Mouse (Mus musculus): Measurements from ENCODE around the gene Smad6. TPM values are rescaled to one million over a fixed set of nuclear protein-coding genes. Genes with fewer than 3 reads are reported as not detected.
A peak's percentile ranks its signal among the peaks of the same experiment; 100 is the strongest.

Smad6 gene
- polyA plus RNA-seq (2012), result 0.62 TPM in 2 replicates

- H3K4me1 ChIP-seq (ENCODE audit: control insufficient read depth), result peaks cover 99% of the 10 kb centered on the region
- peaks cover 54% of the 10 kb centered on the region for H3K27me3 ChIP-seq (ENCODE audit: control insufficient read depth)
- H3K4me3 ChIP-seq (replicated peaks), result peak within 1 kb of the TSS; percentile 72
- no peaks in the 10 kb centered on the region for H3K36me3 ChIP-seq (ENCODE audit: control insufficient read depth)
- H3K9me3 ChIP-seq (ENCODE audit: control insufficient read depth, low read length), result peaks cover 22% of the 10 kb centered on the region; the same call in 1 of the 2 replicates
- TF ChIP-seq TAL1 (IDR thresholded peaks at IDR 0.05; ENCODE audit: low read length), result no peak
- no peak for TF ChIP-seq GATA1 (IDR thresholded peaks at IDR 0.05; ENCODE audit: low read length)
Measured at GRCm38 (mm10) chr9:64021853-64022561, at the start of gene Smad6. TSS of gene Smad6 (minus strand) at chr9:64022059.

DNA sequence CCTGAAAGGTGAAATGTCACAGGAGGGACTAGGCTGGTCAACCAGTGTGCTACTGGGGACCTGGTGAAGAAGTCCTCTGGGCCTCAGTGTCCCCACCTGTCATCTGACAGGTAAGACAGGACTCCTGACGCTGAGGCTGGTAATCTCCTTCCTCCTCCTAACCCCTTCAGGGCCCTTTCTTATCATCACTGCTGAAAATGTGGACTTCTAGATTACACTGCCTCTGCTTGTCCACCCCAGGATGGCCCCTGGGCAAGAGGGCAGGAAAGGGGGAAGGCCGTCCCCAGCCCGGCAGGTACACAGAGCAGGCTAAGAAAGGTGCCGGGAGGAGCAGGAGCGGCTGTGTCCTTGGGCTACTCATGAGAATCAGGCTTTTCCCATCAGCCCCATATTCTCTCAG is 48.8 kb upstream of the Smad6 start:
- TF ChIP-seq TAL1 (IDR thresholded peaks at IDR 0.05; ENCODE audit: low read length) (peak; percentile 77), GATA1 (IDR thresholded peaks at IDR 0.05; ENCODE audit: low read length) (peak; percentile 92)
- Histone ChIP-seq H3K27me3 (ENCODE audit: control insufficient read depth) (peaks cover under 1% of the 10 kb centered on the region), H3K4me1 (ENCODE audit: control insufficient read depth) (peaks cover 95% of the 10 kb centered on the region), H3K4me3 (replicated peaks) (peak overlapping the region; percentile 37), H3K9me3 (ENCODE audit: control insufficient read depth, low read length) (no peaks in the 10 kb centered on the region), H3K36me3 (ENCODE audit: control insufficient read depth) (peaks cover 3% of the 10 kb centered on the region; the same call in 1 of the 2 replicates)

DNA sequence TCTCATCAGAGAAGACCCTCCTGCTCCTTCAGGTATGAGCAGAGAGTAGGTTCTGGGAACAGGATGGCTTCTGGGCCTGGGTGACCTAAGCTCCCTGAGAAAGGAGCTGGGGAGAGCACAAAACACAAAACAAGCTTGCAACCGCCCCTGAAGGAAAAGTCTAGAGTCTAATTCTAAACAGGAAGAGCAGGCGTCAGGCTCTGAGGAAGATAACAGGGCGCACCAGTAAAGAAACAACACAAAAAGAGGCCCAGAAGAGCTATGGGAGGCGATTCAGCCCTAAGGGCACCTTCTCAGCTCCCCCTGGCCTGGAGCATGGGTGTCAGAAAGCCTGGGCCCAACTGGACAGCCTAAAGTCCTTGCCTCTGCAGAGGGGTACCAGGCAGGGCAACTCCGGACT is 47.3 kb upstream of the Smad6 start:
- H3K4me3 ChIP-seq (replicated peaks), result no peak overlapping the region
- H3K36me3 ChIP-seq (ENCODE audit: control insufficient read depth), result peaks cover 3% of the 10 kb centered on the region; the same call in 1 of the 2 replicates
- peaks cover 95% of the 10 kb centered on the region for H3K4me1 ChIP-seq (ENCODE audit: control insufficient read depth)
- no peaks in the 10 kb centered on the region for H3K9me3 ChIP-seq (ENCODE audit: control insufficient read depth, low read length)
- TF ChIP-seq GATA1 (IDR thresholded peaks at IDR 0.05; ENCODE audit: low read length), result no peak
- no peak for TF ChIP-seq TAL1 (IDR thresholded peaks at IDR 0.05; ENCODE audit: low read length)
- peaks cover 16% of the 10 kb centered on the region for H3K27me3 ChIP-seq (ENCODE audit: control insufficient read depth)

- Histone ChIP-seq H3K4me1 (ENCODE audit: control insufficient read depth) (peaks cover 89% of the 10 kb centered on the region), H3K27me3 (ENCODE audit: control insufficient read depth) (peaks cover 16% of the 10 kb centered on the region), H3K36me3 (ENCODE audit: control insufficient read depth) (peaks cover 3% of the 10 kb centered on the region; the same call in 1 of the 2 replicates), H3K9me3 (ENCODE audit: control insufficient read depth, low read length) (no peaks in the 10 kb centered on the region), H3K4me3 (replicated peaks) (no peak overlapping the region)
- TF ChIP-seq TAL1 (IDR thresholded peaks at IDR 0.05; ENCODE audit: low read length) (no peak), GATA1 (IDR thresholded peaks at IDR 0.05; ENCODE audit: low read length) (no peak)
Measured at GRCm38 (mm10) chr9:64068571-64068970, 46.7 kb upstream of the Smad6 start.

GRCm38 (mm10) chr9:64067787-64068186 is 45.9 kb upstream of the Smad6 start:
- Histone ChIP-seq H3K4me3 (replicated peaks) (no peak overlapping the region), H3K36me3 (ENCODE audit: control insufficient read depth) (peaks cover 3% of the 10 kb centered on the region; the same call in 1 of the 2 replicates), H3K27me3 (ENCODE audit: control insufficient read depth) (peaks cover 16% of the 10 kb centered on the region), H3K4me1 (ENCODE audit: control insufficient read depth) (peaks cover 86% of the 10 kb centered on the region), H3K9me3 (ENCODE audit: control insufficient read depth, low read length) (no peaks in the 10 kb centered on the region)
- no peak for TF ChIP-seq TAL1 (IDR thresholded peaks at IDR 0.05; ENCODE audit: low read length)
- TF ChIP-seq GATA1 (IDR thresholded peaks at IDR 0.05; ENCODE audit: low read length), result no peak

DNA sequence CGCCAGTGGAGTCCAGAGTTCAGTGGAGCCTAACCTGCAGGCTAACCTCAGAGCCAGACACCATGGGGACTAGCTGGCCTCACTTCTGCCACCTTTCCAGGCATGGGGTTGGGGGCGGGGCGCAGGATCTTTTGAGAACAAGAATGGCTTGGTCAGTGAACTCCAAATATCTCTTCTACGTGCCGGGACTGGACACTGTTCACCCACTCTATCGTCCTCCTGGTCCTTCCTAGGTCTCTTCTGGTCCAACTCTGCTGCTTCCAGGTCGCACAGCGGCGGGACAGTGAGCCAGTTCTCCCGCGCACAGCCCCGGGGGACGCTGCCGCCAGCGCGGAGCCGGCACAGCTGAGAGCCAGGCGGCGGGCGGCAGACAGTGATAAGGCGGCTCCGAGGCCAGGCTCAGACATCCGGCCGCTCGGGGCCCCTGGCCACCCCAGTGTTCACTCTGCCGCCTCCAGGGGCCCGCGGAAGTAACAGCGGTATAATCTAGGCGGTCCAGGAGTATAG is 38.2 kb upstream of the Smad6 start:
- no peak for TF ChIP-seq GATA1 (IDR thresholded peaks at IDR 0.05; ENCODE audit: low read length)
- TF ChIP-seq TAL1 (IDR thresholded peaks at IDR 0.05; ENCODE audit: low read length), result no peak
- H3K4me3 ChIP-seq (replicated peaks), result peak overlapping the region; percentile 62
- peaks cover 5% of the 10 kb centered on the region for H3K36me3 ChIP-seq (ENCODE audit: control insufficient read depth)
- H3K9me3 ChIP-seq (ENCODE audit: control insufficient read depth, low read length), result no peaks in the 10 kb centered on the region
- peaks cover 9% of the 10 kb centered on the region for H3K27me3 ChIP-seq (ENCODE audit: control insufficient read depth)
- peaks cover 84% of the 10 kb centered on the region for H3K4me1 ChIP-seq (ENCODE audit: control insufficient read depth)

- TF ChIP-seq TAL1 (IDR thresholded peaks at IDR 0.05; ENCODE audit: low read length) (no peak), GATA1 (IDR thresholded peaks at IDR 0.05; ENCODE audit: low read length) (no peak)
- Histone ChIP-seq H3K9me3 (ENCODE audit: control insufficient read depth, low read length) (no peaks in the 10 kb centered on the region), H3K4me1 (ENCODE audit: control insufficient read depth) (peaks cover 94% of the 10 kb centered on the region), H3K4me3 (replicated peaks) (no peak overlapping the region), H3K36me3 (ENCODE audit: control insufficient read depth) (peaks cover 5% of the 10 kb centered on the region), H3K27me3 (ENCODE audit: control insufficient read depth) (no peaks in the 10 kb centered on the region)
Measured at GRCm38 (mm10) chr9:64057903-64058650, 36.2 kb upstream of the Smad6 start.

- peaks cover 92% of the 10 kb centered on the region for H3K4me1 ChIP-seq (ENCODE audit: control insufficient read depth)
Measured at GRCm38 (mm10) chr9:64055162-64055561, 33.3 kb upstream of the Smad6 start.

DNA sequence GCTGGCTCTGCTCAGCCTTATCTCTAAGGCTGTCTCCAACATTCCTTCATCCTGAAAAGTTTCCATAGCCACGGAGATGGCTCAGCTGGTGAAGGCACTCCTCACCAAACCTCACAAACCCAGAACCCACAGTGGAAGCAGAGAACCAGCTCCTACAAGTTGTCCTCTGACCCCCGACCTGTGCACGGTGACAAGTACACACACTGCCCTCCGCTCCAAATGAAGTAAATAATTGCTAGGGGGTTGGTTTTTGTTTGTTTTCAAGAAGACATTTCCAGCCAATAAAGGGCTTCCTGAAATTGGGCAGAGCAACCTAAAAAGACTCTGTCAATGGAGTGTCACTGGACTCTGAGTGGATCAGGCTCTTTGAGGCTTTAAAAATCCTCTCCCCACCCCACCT is 31.9 kb upstream of the Smad6 start:
- Histone ChIP-seq H3K9me3 (ENCODE audit: control insufficient read depth, low read length) (no peaks in the 10 kb centered on the region), H3K4me3 (replicated peaks) (no peak overlapping the region), H3K27me3 (ENCODE audit: control insufficient read depth) (no peaks in the 10 kb centered on the region), H3K4me1 (ENCODE audit: control insufficient read depth) (peaks cover 92% of the 10 kb centered on the region), H3K36me3 (ENCODE audit: control insufficient read depth) (no peaks in the 10 kb centered on the region)
- TF ChIP-seq GATA1 (IDR thresholded peaks at IDR 0.05; ENCODE audit: low read length) (no peak), TAL1 (IDR thresholded peaks at IDR 0.05; ENCODE audit: low read length) (no peak)

More at GRCm38 (mm10) chr9:64055162-64055561, 33.3 kb upstream of the Smad6 start:
- Histone ChIP-seq H3K36me3 (ENCODE audit: control insufficient read depth) (peaks cover 5% of the 10 kb centered on the region), H3K27me3 (ENCODE audit: control insufficient read depth) (no peaks in the 10 kb centered on the region), H3K4me3 (replicated peaks) (no peak overlapping the region), H3K9me3 (ENCODE audit: control insufficient read depth, low read length) (no peaks in the 10 kb centered on the region)
- no peak for TF ChIP-seq TAL1 (IDR thresholded peaks at IDR 0.05; ENCODE audit: low read length)
- no peak for TF ChIP-seq GATA1 (IDR thresholded peaks at IDR 0.05; ENCODE audit: low read length)

Data from erythroblast, embryonic 14.5 days (primary cell).